Mouse (Mus musculus): Measurements from ENCODE around the gene Pou3f3.

GRCm38 (mm10) chr1:42697321-42697755 lies 1.8 kb downstream of the Pou3f3 start:
- TF ChIP-seq CTCF (IDR thresholded peaks at IDR 0.05; ENCODE audit: low read depth, low read length): no peak
- TF ChIP-seq POLR2A (IDR thresholded peaks at IDR 0.05; ENCODE audit: borderline replicate concordance, low read depth, low read length): no peak

Data from bone marrow macrophage, adult 2 months (primary cell).